Mouse (Mus musculus): Measurements from ENCODE around the gene Bub3. TPM values are rescaled to one million over a fixed set of nuclear protein-coding genes. Genes with fewer than 3 reads are reported as not detected.

Gene Bub3
- total RNA-seq, 1 experiment = 131 TPM

- no peak for DNase-seq (ENCODE audit: low read depth, low spot score)
- TF ChIP-seq CHD2 (IDR thresholded peaks at IDR 0.05; ENCODE audit: low read depth, low read length) = no peak
- no peak for TF ChIP-seq ZNF384 (IDR thresholded peaks at IDR 0.05; ENCODE audit: low read depth, low read length)
- no peak for TF ChIP-seq HCFC1 (IDR thresholded peaks at IDR 0.05; ENCODE audit: borderline replicate concordance, insufficient read depth, low read length)
- no peak for TF ChIP-seq MAFK (IDR thresholded peaks at IDR 0.05; ENCODE audit: insufficient read depth, low read depth, low read length)
- no peak for TF ChIP-seq ZC3H11A (IDR thresholded peaks at IDR 0.05; ENCODE audit: borderline replicate concordance, low read depth, low read length)
- Histone ChIP-seq H3K27ac (ENCODE audit: insufficient read depth, low read depth, low read length, poor library complexity, severe bottlenecking) (no peak overlapping the region), H3K9ac (ENCODE audit: insufficient read depth, low read depth, low read length, poor library complexity, severe bottlenecking) (0 out of 2 replicates have a peak overlapping the region, but pooled peaks have one; percentile 12), H3K4me1 (ENCODE audit: control insufficient read depth in 2 of 2, insufficient read depth in 2 of 2, low read length in 2 of 2, poor library complexity in 1 of 2) (peaks cover 0 to 4% of the 10 kb centered on the region in 2 experiments; a peak in 1 of 4 replicates), H3K9me3 (ENCODE audit: control insufficient read depth, insufficient read depth, low read depth, low read length) (no peaks in the 10 kb centered on the region), H3K36me3 (ENCODE audit: control insufficient read depth, insufficient read depth, low read length, poor library complexity, severe bottlenecking) (no peaks in the 10 kb centered on the region), H3K4me3 (ENCODE audit: insufficient read depth in 1 of 2, low read depth in 1 of 2, low read length in 2 of 2, poor library complexity in 1 of 2, severe bottlenecking in 1 of 2) (peak overlapping the region; percentile 14 to 35; a peak in 2 of 4 replicates)
- in situ Hi-C loops (cut with MboI; ENCODE audit: low sequenced_read_pairs in 2 of 2, unreplicated experiment in 2 of 2) = loop anchor here (10.0 kb wide), 1 partner anchor 1039 kb away; the partner anchor contains the start of gene Nkx1-2 (in 2 of the 2)
Measured at GRCm38 (mm10) chr7:131555301-131556081, 4.5 kb upstream of the Bub3 start.

- H3K27ac ChIP-seq (ENCODE audit: insufficient read depth, low read depth, low read length, poor library complexity, severe bottlenecking) = no peak overlapping the region
- peaks cover 0 to 4% of the 10 kb centered on the region in 2 experiments; a peak in 1 of 4 replicates for H3K4me1 ChIP-seq (ENCODE audit: control insufficient read depth in 2 of 2, insufficient read depth in 2 of 2, low read length in 2 of 2, poor library complexity in 1 of 2)
- in situ Hi-C loops (cut with MboI; ENCODE audit: low sequenced_read_pairs in 2 of 2, unreplicated experiment in 2 of 2) = loop anchor here (10.0 kb wide), 1 partner anchor 1039 kb away; the partner anchor contains the start of gene Nkx1-2 (in 2 of the 2)
- no peak overlapping the region for H3K4me3 ChIP-seq (ENCODE audit: insufficient read depth in 1 of 2, low read depth in 1 of 2, low read length in 2 of 2, poor library complexity in 1 of 2, severe bottlenecking in 1 of 2)
- TF ChIP-seq ZNF384 (IDR thresholded peaks at IDR 0.05; ENCODE audit: low read depth, low read length) = no peak
- no peak for TF ChIP-seq ZC3H11A (IDR thresholded peaks at IDR 0.05; ENCODE audit: borderline replicate concordance, low read depth, low read length)
- TF ChIP-seq MAFK (IDR thresholded peaks at IDR 0.05; ENCODE audit: insufficient read depth, low read depth, low read length) = no peak
- no peak for TF ChIP-seq CHD2 (IDR thresholded peaks at IDR 0.05; ENCODE audit: low read depth, low read length)
- no peak overlapping the region for H3K9ac ChIP-seq (ENCODE audit: insufficient read depth, low read depth, low read length, poor library complexity, severe bottlenecking)
- H3K36me3 ChIP-seq (ENCODE audit: control insufficient read depth, insufficient read depth, low read length, poor library complexity, severe bottlenecking) = no peaks in the 10 kb centered on the region
- DNase-seq (ENCODE audit: low read depth, low spot score) = no peak
- no peaks in the 10 kb centered on the region for H3K9me3 ChIP-seq (ENCODE audit: control insufficient read depth, insufficient read depth, low read depth, low read length)
Measured at GRCm38 (mm10) chr7:131556116-131556515, 3.9 kb upstream of the Bub3 start.

DNA sequence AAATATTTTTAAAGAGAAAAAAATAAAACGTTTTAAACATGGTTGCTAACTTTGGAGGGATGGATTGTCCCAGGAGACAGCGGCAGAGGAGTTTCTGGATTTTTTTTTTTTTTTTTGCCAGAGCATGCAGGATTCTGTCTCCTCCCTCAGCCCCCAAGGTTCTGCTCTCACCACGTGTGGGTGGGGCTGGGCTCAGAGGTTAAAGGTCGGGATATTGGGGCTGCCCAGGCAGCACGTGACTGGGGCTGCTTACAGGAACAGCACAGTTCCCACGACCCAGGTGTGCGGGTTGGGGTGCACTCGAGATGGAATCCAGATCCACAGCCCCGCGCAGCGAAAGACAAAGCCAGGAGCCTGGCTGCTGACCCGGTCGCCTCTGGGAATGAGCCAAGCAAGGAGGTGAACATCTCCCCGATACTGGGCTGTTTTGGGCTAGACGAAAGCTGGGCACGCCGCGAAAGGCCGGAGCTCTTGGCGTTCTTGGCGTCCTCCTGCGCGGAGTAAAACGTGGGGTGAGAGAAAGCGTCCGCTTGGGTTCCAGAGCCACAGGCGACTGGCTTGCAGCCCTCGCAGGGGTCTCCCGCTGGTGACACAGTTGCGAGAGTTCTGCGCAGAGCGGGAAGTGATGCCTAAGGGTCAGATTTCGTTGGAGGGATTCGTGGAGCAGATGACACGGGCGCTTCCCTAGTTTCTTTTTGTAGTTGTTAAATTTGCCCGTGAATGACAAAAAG, 3.3 kb upstream of the Bub3 start:
- no peak for DNase-seq (ENCODE audit: low read depth, low spot score)
- H3K36me3 ChIP-seq (ENCODE audit: control insufficient read depth, insufficient read depth, low read length, poor library complexity, severe bottlenecking) = no peaks in the 10 kb centered on the region
- TF ChIP-seq ZNF384 (IDR thresholded peaks at IDR 0.05; ENCODE audit: low read depth, low read length) = peak; percentile 84; the same call in 1 of the 2 replicates
- no peak for TF ChIP-seq CHD2 (IDR thresholded peaks at IDR 0.05; ENCODE audit: low read depth, low read length)
- H3K4me1 ChIP-seq (ENCODE audit: control insufficient read depth in 2 of 2, insufficient read depth in 2 of 2, low read length in 2 of 2, poor library complexity in 1 of 2) = peaks cover 0 to 4% of the 10 kb centered on the region in 2 experiments; a peak in 1 of 4 replicates
- H3K27ac ChIP-seq (ENCODE audit: insufficient read depth, low read depth, low read length, poor library complexity, severe bottlenecking) = no peak overlapping the region
- no peaks in the 10 kb centered on the region for H3K9me3 ChIP-seq (ENCODE audit: control insufficient read depth, insufficient read depth, low read depth, low read length)
- peak overlapping the region; percentile 47 to 49 for H3K4me3 ChIP-seq (ENCODE audit: insufficient read depth in 1 of 2, low read depth in 1 of 2, low read length in 2 of 2, poor library complexity in 1 of 2, severe bottlenecking in 1 of 2)
- in situ Hi-C loops (cut with MboI; ENCODE audit: low sequenced_read_pairs in 2 of 2, unreplicated experiment in 2 of 2) = loop anchor here (10.0 kb wide), 1 partner anchor 1038 kb away; the partner anchor contains the start of gene Nkx1-2 (in 2 of the 2)
- no peak overlapping the region for H3K9ac ChIP-seq (ENCODE audit: insufficient read depth, low read depth, low read length, poor library complexity, severe bottlenecking)

GRCm38 (mm10) chr7:131557751-131558150, 2.3 kb upstream of the Bub3 start:
- Histone ChIP-seq H3K4me3 (ENCODE audit: insufficient read depth in 1 of 2, low read depth in 1 of 2, low read length in 2 of 2, poor library complexity in 1 of 2, severe bottlenecking in 1 of 2) (no peak overlapping the region), H3K9ac (ENCODE audit: insufficient read depth, low read depth, low read length, poor library complexity, severe bottlenecking) (no peak overlapping the region), H3K9me3 (ENCODE audit: control insufficient read depth, insufficient read depth, low read depth, low read length) (no peaks in the 10 kb centered on the region), H3K36me3 (ENCODE audit: control insufficient read depth, insufficient read depth, low read length, poor library complexity, severe bottlenecking) (peaks cover 8% of the 10 kb centered on the region), H3K4me1 (ENCODE audit: control insufficient read depth in 2 of 2, insufficient read depth in 2 of 2, low read length in 2 of 2, poor library complexity in 1 of 2) (peaks cover 0 to 6% of the 10 kb centered on the region in 2 experiments; a peak in 1 of 4 replicates), H3K27ac (ENCODE audit: insufficient read depth, low read depth, low read length, poor library complexity, severe bottlenecking) (no peak overlapping the region)
- in situ Hi-C loops (cut with MboI; ENCODE audit: low sequenced_read_pairs in 2 of 2, unreplicated experiment in 2 of 2) = loop anchor here (10.0 kb wide), 1 partner anchor 1037 kb away; the partner anchor contains the start of gene Nkx1-2 (in 2 of the 2)
- TF ChIP-seq HCFC1 (IDR thresholded peaks at IDR 0.05; ENCODE audit: borderline replicate concordance, insufficient read depth, low read length) (no peak), MAFK (IDR thresholded peaks at IDR 0.05; ENCODE audit: insufficient read depth, low read depth, low read length) (no peak), ZNF384 (IDR thresholded peaks at IDR 0.05; ENCODE audit: low read depth, low read length) (no peak), ZC3H11A (IDR thresholded peaks at IDR 0.05; ENCODE audit: borderline replicate concordance, low read depth, low read length) (no peak), CHD2 (IDR thresholded peaks at IDR 0.05; ENCODE audit: low read depth, low read length) (no peak)
- DNase-seq (ENCODE audit: low read depth, low spot score) = no peak

All from ES-E14 (cell line).